Mouse (Mus musculus) small intestine, adult 2 months (tissue): ENCODE measurements around the gene Gm20388.

Experiments
- CTCF ChIP-seq: fragments of 200-500 bp; IDR thresholded peaks from 2 replicates; pipeline ENCODE4 v1.5.1; 2012; ENCODE audit warnings: low read depth, mild to moderate bottlenecking, control low read depth, inconsistent platforms, low read length, moderate library complexity, mixed read lengths; ENCODE audit not compliant: insufficient replicate concordance, insufficient read length; ENCODE audit errors: extremely low read depth
- POLR2A ChIP-seq: fragments of 200-500 bp; IDR thresholded peaks from 2 replicates; pipeline ENCODE4 v1.6.1; 2012; ENCODE audit warnings: low read depth, mild to moderate bottlenecking, control low read depth, inconsistent platforms, low read length, moderate library complexity

- TF ChIP-seq CTCF, result peak; percentile 56; the same call in 1 of the 2 replicates
- no peak for TF ChIP-seq POLR2A
These were observed 1324.3 kb downstream of the Gm20388 start for GRCm38 (mm10) chr8:121234915-121235314.
